Mouse (Mus musculus) liver, embryonic 14.5 days (tissue): ENCODE measurements at regions not wholly inside any gene's neighbourhood (a gene's known extent, or its start where the extent isn't known, plus 50 kb on each side); places are given as distances from the start of the nearest gene placed in this dataset.

ENCODE experiments used
- ATAC-seq: fragments of 200-750 bp; cut with Nextera tagmentation; 2 replicates; pipeline ENCODE4 v1.8.0; 2017; ENCODE audit warnings: moderate number of reproducible peaks, mild to moderate bottlenecking, moderate library complexity; ENCODE audit not compliant: insufficient read depth
- DNase-seq, 3 experiments: peaks; one replicate each; pipeline ENCODE4 v3.0.0-alpha.2; 2012 to 2013; ENCODE audit warnings: low read depth in 3 of 3, low spot score in 3 of 3
- H3K27ac ChIP-seq: fragments of 300-500 bp; sonication (generic); 2 replicates; pipeline ENCODE4 v1.5.1; 2014; ENCODE audit warnings: moderate library complexity, mild to moderate bottlenecking, control low read depth, inconsistent platforms
- H3K27me3 ChIP-seq: fragments of 300-500 bp; sonication (generic); 2 replicates; pipeline ENCODE4 v1.6.1; 2014; ENCODE audit warnings: mild to moderate bottlenecking, low read length, moderate library complexity; ENCODE audit not compliant: control insufficient read depth, insufficient read depth
- H3K36me3 ChIP-seq: fragments of 300-500 bp; sonication (generic); replicated peaks from 2 replicates; pipeline ENCODE4 v1.6.1; 2014; ENCODE audit warnings: low read depth; ENCODE audit not compliant: control insufficient read depth, insufficient read depth
- H3K4me1 ChIP-seq, 2 experiments: fragments of 200-500 bp in 1 of 2; fragments of 300-500 bp in 1 of 2; sonication (generic) in 1 of 2; replicated peaks; 2 replicates each; pipeline ENCODE4 v1.6.1; 2012 to 2014; ENCODE audit warnings: antibody characterized with exemption in 1 of 2, inconsistent platforms in 1 of 2, low read length in 1 of 2; ENCODE audit not compliant: control insufficient read depth in 2 of 2, insufficient read depth in 2 of 2
- H3K4me2 ChIP-seq: fragments of 300-500 bp; sonication (generic); 2 replicates; pipeline ENCODE4 v1.6.1; 2014; ENCODE audit warnings: low read depth, mild to moderate bottlenecking, control low read depth, moderate library complexity
- H3K4me3 ChIP-seq, 2 experiments: fragments of 200-500 bp in 1 of 2; fragments of 300-500 bp in 1 of 2; sonication (generic) in 1 of 2; 2 replicates each; pipeline ENCODE4 v1.5.1; 2012 to 2014; ENCODE audit warnings: low read depth in 2 of 2, low read length in 2 of 2, mild to moderate bottlenecking in 2 of 2, control low read depth in 1 of 2, inconsistent platforms in 1 of 2, moderate library complexity in 1 of 2; ENCODE audit not compliant: insufficient read depth in 1 of 2
- H3K9ac ChIP-seq: fragments of 300-500 bp; sonication (generic); replicated peaks from 2 replicates; pipeline ENCODE4 v1.6.1; 2014; ENCODE audit warnings: mild to moderate bottlenecking, control low read depth, moderate library complexity
- H3K9me3 ChIP-seq: fragments of 300-500 bp; sonication (generic); 2 replicates; pipeline ENCODE4 v1.6.1; 2016; ENCODE audit warnings: low read length, mixed read lengths; ENCODE audit not compliant: control insufficient read depth
- CTCF ChIP-seq: IDR thresholded peaks from 2 replicates; pipeline ENCODE4 v1.5.1; 2016; ENCODE audit warnings: antibody characterized with exemption, low read depth, control low read depth
- EP300 ChIP-seq: IDR thresholded peaks from 2 replicates; pipeline ENCODE4 v1.6.1; 2016; ENCODE audit warnings: antibody characterized with exemption, low read depth
- WGBS: fragments of 180-500 bp; shearing (Covaris S2); extraction: QIAGEN DNeasy Blood & Tissue Kit; methylation state at CpG from one replicate; pipeline ENCODE4 v1.1.7; 2014; ENCODE audit not compliant: insufficient replicate concordance; 5-methylcytosine and 5-hydroxymethylcytosine counted together

GRCm38 (mm10) chr13:11098899-11099585 is 738.4 kb upstream of the Chrm3 start:
- Histone ChIP-seq H3K4me3 (no peak overlapping the region), H3K4me1 (no peaks in the 10 kb centered on the region), H3K9me3 (no peaks in the 10 kb centered on the region), H3K27ac (no peak overlapping the region), H3K9ac (no peak overlapping the region), H3K4me2 (no peak overlapping the region), H3K36me3 (no peaks in the 10 kb centered on the region), H3K27me3 (no peaks in the 10 kb centered on the region)
- no peak for ATAC-seq
- 39% methylated on average over 4 of the region's 4 CpGs for WGBS
- no peak for DNase-seq
- no peak for TF ChIP-seq CTCF
- no peak for TF ChIP-seq EP300

GRCm38 (mm10) chr13:11092911-11093310 is 732.3 kb upstream of the Chrm3 start:
- H3K27ac ChIP-seq = no peak overlapping the region
- WGBS = 58% methylated on average over 2 of the region's 2 CpGs
- no peak for TF ChIP-seq EP300
- TF ChIP-seq CTCF = no peak
- H3K4me1 ChIP-seq = no peaks in the 10 kb centered on the region
- no peak overlapping the region for H3K9ac ChIP-seq
- ATAC-seq (no peak), DNase-seq (no peak)
- H3K9me3 ChIP-seq = no peaks in the 10 kb centered on the region
- H3K4me3 ChIP-seq = no peak overlapping the region
- no peaks in the 10 kb centered on the region for H3K27me3 ChIP-seq
- H3K4me2 ChIP-seq = no peak overlapping the region
- no peaks in the 10 kb centered on the region for H3K36me3 ChIP-seq
